Comparison of ENCODE assay signal across 8 mouse cellular contexts in genomic region chr12:101957942-101958544, GRCm38 (mm10). TPM values are rescaled to one million over a fixed set of nuclear protein-coding genes. Genes with fewer than 3 reads are reported as not detected.
A peak's percentile ranks its signal among the peaks of the same experiment; 100 is the strongest.
DNase-seq lines count a peak whose midpoint lies in the region; ATAC-seq and TF ChIP-seq lines count a peak whose summit lies in the region.

Gene Atxn3 (minus strand): TSS chr12:101958246.

- peak within 1 kb of the TSS; percentile 70 for H3K4me3 ChIP-seq in forebrain, embryonic 11.5 days (ENCODE audit: low read depth, low read length)
- peak within 1 kb of the TSS; percentile 76 for H3K4me3 ChIP-seq in heart, postnatal 0 days (ENCODE audit: low read depth, low read length)
- H3K4me3 ChIP-seq in liver, embryonic 16.5 days (ENCODE audit: low read depth, low read length), result peak within 1 kb of the TSS; percentile 93
- peak within 1 kb of the TSS; percentile 87 for H3K4me3 ChIP-seq in neural tube, embryonic 13.5 days
- H3K4me3 ChIP-seq in testis, adult 2 months (ENCODE audit: control insufficient read depth, low read depth, low read length), result peak within 1 kb of the TSS; percentile 100

- H3K4me2 ChIP-seq in forebrain, embryonic 11.5 days (ENCODE audit: low read depth, low read length, severe bottlenecking), result peak within 1 kb of the TSS; percentile 73
- peak within 1 kb of the TSS; percentile 81 for H3K4me2 ChIP-seq in heart, postnatal 0 days (ENCODE audit: low read depth, low read length)
- peak within 1 kb of the TSS; percentile 59 for H3K4me2 ChIP-seq in liver, embryonic 16.5 days (ENCODE audit: low read depth, low read length)
- H3K4me2 ChIP-seq in neural tube, embryonic 13.5 days, result peak within 1 kb of the TSS; percentile 78

- no peaks in the 10 kb centered on the region for H3K9me3 ChIP-seq in forebrain, embryonic 11.5 days (ENCODE audit: control insufficient read depth, low read length)
- no peaks in the 10 kb centered on the region for H3K9me3 ChIP-seq in heart, postnatal 0 days (replicated peaks; ENCODE audit: control insufficient read depth, low read length)
- H3K9me3 ChIP-seq in liver, embryonic 16.5 days (replicated peaks; ENCODE audit: control insufficient read depth, low read length), result no peaks in the 10 kb centered on the region
- no peaks in the 10 kb centered on the region for H3K9me3 ChIP-seq in neural tube, embryonic 13.5 days

- no peaks in the 10 kb centered on the region for H3K36me3 ChIP-seq in forebrain, embryonic 11.5 days (ENCODE audit: control insufficient read depth, insufficient read depth, low read length)
- no peaks in the 10 kb centered on the region for H3K36me3 ChIP-seq in heart, postnatal 0 days (replicated peaks; ENCODE audit: control insufficient read depth, insufficient read depth, low read length)
- no peaks in the 10 kb centered on the region for H3K36me3 ChIP-seq in liver, embryonic 16.5 days (ENCODE audit: control insufficient read depth, insufficient read depth)
- no peaks in the 10 kb centered on the region for H3K36me3 ChIP-seq in neural tube, embryonic 13.5 days
- H3K36me3 ChIP-seq in testis, adult 2 months (ENCODE audit: control insufficient read depth, insufficient read depth, low read length), result no peaks in the 10 kb centered on the region

- peak within 1 kb of the TSS; percentile 86 for H3K9ac ChIP-seq in forebrain, embryonic 11.5 days (ENCODE audit: low read length)
- peak within 1 kb of the TSS; percentile 75 for H3K9ac ChIP-seq in heart, postnatal 0 days (replicated peaks; ENCODE audit: low read depth, low read length)
- peak within 1 kb of the TSS; percentile 94 for H3K9ac ChIP-seq in liver, embryonic 16.5 days (ENCODE audit: low read depth, low read length)
- peak within 1 kb of the TSS; percentile 86 for H3K9ac ChIP-seq in neural tube, embryonic 13.5 days

- H3K27ac ChIP-seq in forebrain, embryonic 11.5 days (ENCODE audit: low read depth, low read length), result no peak within 1 kb of the TSS
- H3K27ac ChIP-seq in heart, postnatal 0 days (ENCODE audit: low read depth), result peak within 1 kb of the TSS; percentile 74
- peak within 1 kb of the TSS; percentile 83 for H3K27ac ChIP-seq in liver, embryonic 16.5 days (ENCODE audit: low read length)
- peak within 1 kb of the TSS; percentile 74 for H3K27ac ChIP-seq in neural tube, embryonic 13.5 days (replicated peaks)
- peak within 1 kb of the TSS; percentile 98 for H3K27ac ChIP-seq in testis, adult 2 months (ENCODE audit: control insufficient read depth, insufficient read depth, low read depth, low read length)

- 0 out of 2 replicates have a peak, but pooled peaks cover 2% of the 10 kb centered on the region for H3K4me1 ChIP-seq in forebrain, embryonic 11.5 days (replicated peaks; ENCODE audit: control insufficient read depth, insufficient read depth, low read length)
- peaks cover 10% of the 10 kb centered on the region; the same call in 1 of the 2 replicates for H3K4me1 ChIP-seq in heart, postnatal 0 days (ENCODE audit: control insufficient read depth, insufficient read depth)
- peaks cover 17% of the 10 kb centered on the region for H3K4me1 ChIP-seq in liver, embryonic 16.5 days (ENCODE audit: control insufficient read depth, low read depth, low read length)
- peaks cover 14% of the 10 kb centered on the region for H3K4me1 ChIP-seq in neural tube, embryonic 13.5 days (replicated peaks)
- no peaks in the 10 kb centered on the region; the same call in 1 of the 2 replicates for H3K4me1 ChIP-seq in testis, adult 2 months (ENCODE audit: control insufficient read depth, insufficient read depth, low read length)

- peak; percentile 86 for TF ChIP-seq POLR2A in testis, adult 2 months (IDR thresholded peaks at IDR 0.05; ENCODE audit: control insufficient read depth, low read depth, low read length)

- WGBS in forebrain, embryonic 11.5 days, result under 1% methylated on average over 54 of the region's 54 CpGs
- under 1% methylated on average over 47 of the region's 54 CpGs for WGBS in heart, postnatal 0 days
- under 1% methylated on average over 54 of the region's 54 CpGs for WGBS in liver, embryonic 16.5 days (ENCODE audit: insufficient replicate concordance)
- under 1% methylated on average over 54 of the region's 54 CpGs for whole genome bisulfite sequencing in neural tube, embryonic 13.5 days

- DNase-seq in CD8-positive naive resting alpha-beta T cell, adult 2 months (ENCODE audit: low read depth in 2 of 2, low spot score in 2 of 2), result peak; percentile 93 to 94
- peak; percentile 93 for DNase-seq in c-Kit-positive CD71-negative TER-119-negative erythroid progenitor cells, embryonic 14.5 days (ENCODE audit: low read depth)
- peak; percentile 99 for DNase-seq in forebrain, embryonic 11.5 days (ENCODE audit: low spot score)
- peak; percentile 96 for DNase-seq in heart, postnatal 0 days (ENCODE audit: low spot score)
- peak; percentile 99 for DNase-seq in kidney, postnatal 4 days

- peak; percentile 76 for TF ChIP-seq CTCF in heart, postnatal 0 days (IDR thresholded peaks at IDR 0.05; ENCODE audit: low read depth)
- TF ChIP-seq CTCF in testis, adult 2 months (IDR thresholded peaks at IDR 0.05; ENCODE audit: control insufficient read depth, insufficient read depth, insufficient replicate concordance, low read depth, low read length), result peak; percentile 63; the same call in 1 of the 2 replicates

- peak; percentile 99 for ATAC-seq in forebrain, embryonic 11.5 days (replicated peaks; ENCODE audit: low FRiP score)
- peak; percentile 100 for ATAC-seq in heart, postnatal 0 days (ENCODE audit: insufficient read depth, low read depth)
- peak; percentile 99 for ATAC-seq in liver, embryonic 16.5 days (ENCODE audit: low read depth)
- ATAC-seq in neural tube, embryonic 13.5 days (ENCODE audit: low read depth), result peak; percentile 99

- TF ChIP-seq EP300 in heart, postnatal 0 days (IDR thresholded peaks at IDR 0.05; ENCODE audit: low read depth), result 0 out of 2 replicates have a peak, but pooled peaks have one; percentile 19

- no peaks in the 10 kb centered on the region for H3K27me3 ChIP-seq in forebrain, embryonic 11.5 days (ENCODE audit: control insufficient read depth, insufficient read depth, low read length)
- H3K27me3 ChIP-seq in heart, postnatal 0 days (ENCODE audit: control insufficient read depth, insufficient read depth, low read length), result no peaks in the 10 kb centered on the region
- no peaks in the 10 kb centered on the region for H3K27me3 ChIP-seq in liver, embryonic 16.5 days (ENCODE audit: control insufficient read depth, insufficient read depth, low read depth, low read length)
- H3K27me3 ChIP-seq in neural tube, embryonic 13.5 days, result no peaks in the 10 kb centered on the region
- no peaks in the 10 kb centered on the region for H3K27me3 ChIP-seq in testis, adult 2 months (ENCODE audit: control insufficient read depth, insufficient read depth, low read length)

RNA-seq across cellular contexts. Expression of gene Atxn3, which starts in this region (rescaled TPM):
- polyA plus RNA-seq in forebrain, embryonic 11.5 days (2014; fragmentation: Nextera tagmentation; extraction: Ambion mirVana), result 15.6 and 18.5 TPM in 2 replicates
- 8.4 and 15.8 TPM in 2 replicates for total RNA-seq in heart, postnatal 0 days (2014; rRNA removed; ENCODE audit: low replicate concordance)
- 6.8 and 7.2 TPM in 2 replicates for polyA plus RNA-seq in heart, postnatal 0 days (2015; fragmentation: Nextera tagmentation; extraction: Ambion mirVana)
- 8.6 and 9.5 TPM in 2 replicates for polyA plus RNA-seq in liver, embryonic 16.5 days (2015; fragmentation: Nextera tagmentation; extraction: Ambion mirVana)
- 11.6 and 13.0 TPM in 2 replicates for polyA plus RNA-seq in neural tube, embryonic 13.5 days (2015; fragmentation: Nextera tagmentation; extraction: Ambion mirVana)
- 151 and 187 TPM in 2 replicates for polyA plus RNA-seq in testis, adult 2 months (2012; rRNA removed)
